Comparison of ENCODE assay signal across 8 mouse cellular contexts in genomic region chr11:84179954-84180598, GRCm38 (mm10). TPM values are rescaled to one million over a fixed set of nuclear protein-coding genes. Genes with fewer than 3 reads are reported as not detected.
DNase-seq lines count a peak whose midpoint lies in the region; ATAC-seq and TF ChIP-seq lines count a peak whose summit lies in the region.

No protein-coding gene starts in this region.

- DNase-seq in brain, adult 2 months (ENCODE audit: low read depth, low spot score) = peak; percentile 82
- DNase-seq in kidney, postnatal 25 days = peak; percentile 66 to 89
- DNase-seq in liver, embryonic 14.5 days (ENCODE audit: low read depth in 3 of 3, low spot score in 3 of 3) = peak; percentile 50 to 58 (median 52)
- peak; percentile 92 for DNase-seq in neural tube, embryonic 10.5 days (ENCODE audit: extremely low spot score, low spot score)

- peaks cover 4% of the 10 kb centered on the region for H3K36me3 ChIP-seq in C2C12 (ENCODE audit: control insufficient read depth, insufficient read depth)
- no peaks in the 10 kb centered on the region for H3K36me3 ChIP-seq in erythroblast, embryonic 14.5 days (ENCODE audit: control insufficient read depth)
- no peaks in the 10 kb centered on the region for H3K36me3 ChIP-seq in heart, embryonic 16.5 days (ENCODE audit: control insufficient read depth, insufficient read depth)
- no peaks in the 10 kb centered on the region for H3K36me3 ChIP-seq in liver, embryonic 14.5 days (replicated peaks; ENCODE audit: control insufficient read depth, insufficient read depth, low read depth)
- no peaks in the 10 kb centered on the region for H3K36me3 ChIP-seq in stomach, embryonic 16.5 days (ENCODE audit: control insufficient read depth, insufficient read depth, low read length)

- under 1% methylated on average over 43 of the region's 44 CpGs for WGBS in heart, embryonic 16.5 days
- WGBS in liver, embryonic 14.5 days (ENCODE audit: insufficient replicate concordance) = under 1% methylated on average over 37 of the region's 44 CpGs
- 0% methylated on average over 44 of the region's 44 CpGs for WGBS in stomach, embryonic 16.5 days

- H3K27ac ChIP-seq in heart, embryonic 16.5 days (ENCODE audit: low read length) = peak overlapping the region; percentile 85
- H3K27ac ChIP-seq in liver, embryonic 14.5 days = peak overlapping the region; percentile 11
- H3K27ac ChIP-seq in stomach, embryonic 16.5 days (ENCODE audit: low read length) = peak overlapping the region; percentile 68

- H3K9ac ChIP-seq in heart, embryonic 16.5 days (ENCODE audit: low read length) = peak overlapping the region; percentile 80
- peak overlapping the region; percentile 71 for H3K9ac ChIP-seq in liver, embryonic 14.5 days (replicated peaks)
- peak overlapping the region; percentile 83 for H3K9ac ChIP-seq in stomach, embryonic 16.5 days (ENCODE audit: low read length)

- H3K4me1 ChIP-seq in erythroblast, embryonic 14.5 days (ENCODE audit: control insufficient read depth) = peaks cover 36% of the 10 kb centered on the region
- H3K4me1 ChIP-seq in heart, embryonic 16.5 days (ENCODE audit: control insufficient read depth, insufficient read depth, low read length) = peaks cover 13% of the 10 kb centered on the region
- H3K4me1 ChIP-seq in liver, embryonic 14.5 days (replicated peaks; ENCODE audit: control insufficient read depth in 2 of 2, insufficient read depth in 2 of 2, low read length in 1 of 2) = peaks cover 13 to 22% of the 10 kb centered on the region in 2 experiments
- H3K4me1 ChIP-seq in stomach, embryonic 16.5 days (ENCODE audit: control insufficient read depth, insufficient read depth, low read length) = peaks cover 5% of the 10 kb centered on the region; the same call in 1 of the 2 replicates

- H3K27me3 ChIP-seq in C2C12 (ENCODE audit: control insufficient read depth, insufficient read depth, insufficient read length) = no peaks in the 10 kb centered on the region
- no peaks in the 10 kb centered on the region for H3K27me3 ChIP-seq in erythroblast, embryonic 14.5 days (ENCODE audit: control insufficient read depth)
- H3K27me3 ChIP-seq in heart, embryonic 16.5 days (ENCODE audit: control insufficient read depth, insufficient read depth, low read length) = 0 out of 2 replicates have a peak, but pooled peaks cover 2% of the 10 kb centered on the region
- no peaks in the 10 kb centered on the region for H3K27me3 ChIP-seq in liver, embryonic 14.5 days (ENCODE audit: control insufficient read depth, insufficient read depth, low read length)
- H3K27me3 ChIP-seq in stomach, embryonic 16.5 days (ENCODE audit: control insufficient read depth, insufficient read depth, low read length) = no peaks in the 10 kb centered on the region

- no peaks in the 10 kb centered on the region for H3K9me3 ChIP-seq in erythroblast, embryonic 14.5 days (ENCODE audit: control insufficient read depth, low read length)
- no peaks in the 10 kb centered on the region for H3K9me3 ChIP-seq in heart, embryonic 16.5 days (replicated peaks; ENCODE audit: control insufficient read depth, low read length)
- no peaks in the 10 kb centered on the region for H3K9me3 ChIP-seq in liver, embryonic 14.5 days (ENCODE audit: control insufficient read depth, low read length)
- no peaks in the 10 kb centered on the region for H3K9me3 ChIP-seq in stomach, embryonic 16.5 days (replicated peaks; ENCODE audit: control insufficient read depth, low read length)

- peak overlapping the region; percentile 93 for H3ac ChIP-seq in C2C12 (ENCODE audit: control insufficient read depth, insufficient read length, low read depth)

- H3K4me2 ChIP-seq in heart, embryonic 16.5 days (ENCODE audit: low read depth, low read length) = peak overlapping the region; percentile 85
- peak overlapping the region; percentile 76 for H3K4me2 ChIP-seq in liver, embryonic 14.5 days (ENCODE audit: low read depth)
- H3K4me2 ChIP-seq in stomach, embryonic 16.5 days (ENCODE audit: low read depth, low read length) = peak overlapping the region; percentile 65

- H3K4me3 ChIP-seq in C2C12 (ENCODE audit: insufficient read depth, poor library complexity, severe bottlenecking) = peak overlapping the region; percentile 74
- H3K4me3 ChIP-seq in erythroblast, embryonic 14.5 days (replicated peaks) = peak overlapping the region; percentile 69
- H3K4me3 ChIP-seq in heart, embryonic 16.5 days (ENCODE audit: low read length) = peak overlapping the region; percentile 85
- H3K4me3 ChIP-seq in liver, embryonic 14.5 days (ENCODE audit: insufficient read depth in 1 of 2, low read depth in 2 of 2, low read length in 2 of 2) = peak overlapping the region; percentile 68 to 91
- H3K4me3 ChIP-seq in stomach, embryonic 16.5 days (replicated peaks; ENCODE audit: low read length) = peak overlapping the region; percentile 69

- peaks cover 41% of the 10 kb centered on the region for H3K79me3 ChIP-seq in C2C12 (ENCODE audit: low read depth)

- H3K79me2 ChIP-seq in C2C12 (ENCODE audit: control insufficient read depth, insufficient read depth) = peaks cover 54% of the 10 kb centered on the region

- ATAC-seq in heart, embryonic 16.5 days (replicated peaks; ENCODE audit: extremely low read depth, insufficient read depth, low FRiP score) = peak; percentile 70
- ATAC-seq in liver, embryonic 14.5 days (ENCODE audit: insufficient read depth) = peak; percentile 27
- peak; percentile 18 for ATAC-seq in stomach, embryonic 16.5 days (ENCODE audit: insufficient read depth, low FRiP score)

- peak; percentile 47 for TF ChIP-seq CTCF in C2C12 (IDR thresholded peaks at IDR 0.05; ENCODE audit: control insufficient read depth, insufficient read depth, insufficient read length)
- TF ChIP-seq CTCF in liver, embryonic 14.5 days (IDR thresholded peaks at IDR 0.05; ENCODE audit: low read depth) = peak; percentile 7; the same call in 1 of the 2 replicates

- TF ChIP-seq EP300 in liver, embryonic 14.5 days (IDR thresholded peaks at IDR 0.05; ENCODE audit: low read depth) = no peak

TF ChIP-seq in C2C12, 6 proteins besides CTCF, POLR2A, EP300 and RAD21:
- TF ChIP-seq MYOD1 (IDR thresholded peaks at IDR 0.05; ENCODE audit: control insufficient read depth, insufficient read length, low read depth) = no peak
- TF ChIP-seq MAX (IDR thresholded peaks at IDR 0.05) = peak; percentile 87
- TF ChIP-seq CEBPB (IDR thresholded peaks at IDR 0.05; ENCODE audit: low read depth) = no peak
- TF ChIP-seq MYOG (IDR thresholded peaks at IDR 0.05; ENCODE audit: control insufficient read depth, extremely low read depth, insufficient read length) = no peak
- TF ChIP-seq USF1 (IDR thresholded peaks at IDR 0.05; ENCODE audit: low read depth) = peak; percentile 75
- no peak for TF ChIP-seq FOSL1 (IDR thresholded peaks at IDR 0.05; ENCODE audit: insufficient read depth, low read length, poor library complexity, severe bottlenecking)
TF ChIP-seq in C2C12: peak in this region for 2.

RNA-seq across cellular contexts. Expression of gene Gm11437, which starts 12.8 kb away (rescaled TPM):
- polyA plus RNA-seq in C2C12 (2012; fragmentation: generic; extraction: Trizol) = not detected
- not detected in 2 replicates for polyA plus RNA-seq in erythroblast, embryonic 14.5 days (2012)
- polyA plus RNA-seq in heart, embryonic 16.5 days (2015; fragmentation: Nextera tagmentation; extraction: Ambion mirVana) = not detected in 2 replicates
- polyA plus RNA-seq in liver, embryonic 14.5 days (2012; rRNA removed) = not detected in 2 replicates
- not detected in 2 replicates for polyA plus RNA-seq in liver, embryonic 14.5 days (2014; fragmentation: Nextera tagmentation; extraction: Ambion mirVana)
- polyA plus RNA-seq in stomach, embryonic 16.5 days (2015; fragmentation: Nextera tagmentation; extraction: Ambion mirVana) = 0.10 TPM in 1 of 2 replicates, not detected in the other

RNA-seq across cellular contexts. Expression of gene Acaca, which starts 50.6 kb away (rescaled TPM):
- 29.9 TPM for polyA plus RNA-seq in C2C12 (2012; fragmentation: generic; extraction: Trizol)
- polyA plus RNA-seq in erythroblast, embryonic 14.5 days (2012) = 0.29 and 0.41 TPM in 2 replicates
- polyA plus RNA-seq in heart, embryonic 16.5 days (2015; fragmentation: Nextera tagmentation; extraction: Ambion mirVana) = 5.1 and 6.8 TPM in 2 replicates
- polyA plus RNA-seq in liver, embryonic 14.5 days (2012; rRNA removed) = 4.0 and 4.7 TPM in 2 replicates
- 6.6 and 7.0 TPM in 2 replicates for polyA plus RNA-seq in liver, embryonic 14.5 days (2014; fragmentation: Nextera tagmentation; extraction: Ambion mirVana)
- polyA plus RNA-seq in stomach, embryonic 16.5 days (2015; fragmentation: Nextera tagmentation; extraction: Ambion mirVana) = 13.5 and 16.1 TPM in 2 replicates

RNA-seq across cellular contexts. Expression of gene Tada2a, which starts 50.7 kb away (rescaled TPM):
- polyA plus RNA-seq in C2C12 (2012; fragmentation: generic; extraction: Trizol) = 10.2 TPM
- 0.05 and 0.15 TPM in 2 replicates for polyA plus RNA-seq in erythroblast, embryonic 14.5 days (2012)
- 17.3 and 20.7 TPM in 2 replicates for polyA plus RNA-seq in heart, embryonic 16.5 days (2015; fragmentation: Nextera tagmentation; extraction: Ambion mirVana)
- polyA plus RNA-seq in liver, embryonic 14.5 days (2012; rRNA removed) = 6.8 and 9.6 TPM in 2 replicates
- 7.9 and 9.0 TPM in 2 replicates for polyA plus RNA-seq in liver, embryonic 14.5 days (2014; fragmentation: Nextera tagmentation; extraction: Ambion mirVana)
- 25.9 and 26.0 TPM in 2 replicates for polyA plus RNA-seq in stomach, embryonic 16.5 days (2015; fragmentation: Nextera tagmentation; extraction: Ambion mirVana)

Comparison
In these comparisons a context has a peak if more than half of its experiments do, and no peak if none do; other contexts are left out.
1. Peak in every context shown above with its lines: DNase-seq, ATAC-seq, H3K4me3 ChIP-seq and H3K27ac ChIP-seq.
2. ATAC-seq: peak in every context shown above with its lines; median percentile 70 in heart, embryonic 16.5 days; 27 in liver, embryonic 14.5 days; 18 in stomach, embryonic 16.5 days.
3. H3K27ac ChIP-seq: peak in every context shown above with its lines; median percentile 85 in heart, embryonic 16.5 days; 68 in stomach, embryonic 16.5 days; 11 in liver, embryonic 14.5 days.